9 mouse cellular contexts compared by ENCODE assay signal in genomic region chr17:47143898-47144297, GRCm38 (mm10).
A peak's percentile ranks its signal among the peaks of the same experiment; 100 is the strongest.
DNase-seq lines count a peak whose midpoint lies in the region; ATAC-seq and TF ChIP-seq lines count a peak whose summit lies in the region.
"Had no signal": no experiment of that assay in that cellular context is flagged by ENCODE, and none has a peak within 500 bp of the region (broad histone marks: within the 10 kb centered on the region; RNA-seq: fewer than 3 reads in every experiment).

No protein-coding gene starts in this region.

- WGBS in embryonic facial prominence, embryonic 12.5 days, result 81% methylated on average over 7 of the region's 7 CpGs
- WGBS in embryonic facial prominence, embryonic 10.5 days, result 85% methylated on average over 7 of the region's 7 CpGs
- WGBS in limb, embryonic 12.5 days, result 72% methylated on average over 7 of the region's 7 CpGs
- WGBS in limb, embryonic 10.5 days, result 89% methylated on average over 7 of the region's 7 CpGs
- 36% methylated on average over 7 of the region's 7 CpGs for WGBS in hindbrain, postnatal 0 days
- 39% methylated on average over 7 of the region's 7 CpGs for WGBS in neural tube, embryonic 15.5 days

- DNase-seq in embryonic facial prominence, embryonic 10.5 days (ENCODE audit: low spot score), result no peak
- DNase-seq in limb, embryonic 10.5 days (ENCODE audit: low spot score), result no peak
- no peak for DNase-seq in hindbrain, postnatal 0 days (ENCODE audit: low spot score)
- DNase-seq in c-Kit-positive CD71-positive TER-119-positive erythroid progenitor cells, embryonic 14.5 days (ENCODE audit: low spot score), result no peak
- DNase-seq: gastrocnemius, postnatal 14 days had no signal

- peaks cover 51% of the 10 kb centered on the region for H3K4me1 ChIP-seq in embryonic facial prominence, embryonic 12.5 days
- H3K4me1 ChIP-seq in embryonic facial prominence, embryonic 10.5 days, result peaks cover 62% of the 10 kb centered on the region
- H3K4me1 ChIP-seq in limb, embryonic 12.5 days (replicated peaks), result peaks cover 57% of the 10 kb centered on the region
- H3K4me1 ChIP-seq in limb, embryonic 10.5 days, result peaks cover 53% of the 10 kb centered on the region
- H3K4me1 ChIP-seq in hindbrain, postnatal 0 days (ENCODE audit: insufficient read depth, low read length), result peaks cover 20% of the 10 kb centered on the region; the same call in 1 of the 2 replicates
- peaks cover 61% of the 10 kb centered on the region for H3K4me1 ChIP-seq in neural tube, embryonic 15.5 days

- peak overlapping the region; percentile 77 for H3K4me2 ChIP-seq in embryonic facial prominence, embryonic 12.5 days (replicated peaks)
- peak overlapping the region; percentile 89 for H3K4me2 ChIP-seq in limb, embryonic 12.5 days
- peak overlapping the region; percentile 84 for H3K4me2 ChIP-seq in hindbrain, postnatal 0 days (ENCODE audit: low read depth, low read length)
- peak overlapping the region; percentile 84 for H3K4me2 ChIP-seq in neural tube, embryonic 15.5 days

- no peak for ATAC-seq in embryonic facial prominence, embryonic 12.5 days (ENCODE audit: insufficient number of reproducible peaks, insufficient read depth, low FRiP score, low TSS enrichment)
- ATAC-seq in limb, embryonic 12.5 days (ENCODE audit: insufficient number of reproducible peaks, insufficient read depth, low FRiP score, low TSS enrichment, low read depth), result no peak
- ATAC-seq in hindbrain, postnatal 0 days, result no peak
- no peak for ATAC-seq in neural tube, embryonic 15.5 days (ENCODE audit: low FRiP score)
- no peak for ATAC-seq in inflammation-experienced regulatory T-cells, adult 6 months

- no peak overlapping the region for H3K27ac ChIP-seq in embryonic facial prominence, embryonic 12.5 days
- no peak overlapping the region for H3K27ac ChIP-seq in embryonic facial prominence, embryonic 10.5 days (replicated peaks)
- H3K27ac ChIP-seq in limb, embryonic 12.5 days, result no peak overlapping the region
- no peak overlapping the region for H3K27ac ChIP-seq in limb, embryonic 10.5 days
- 0 out of 2 replicates have a peak overlapping the region, but pooled peaks have one; percentile 32 for H3K27ac ChIP-seq in hindbrain, postnatal 0 days
- H3K27ac ChIP-seq in neural tube, embryonic 15.5 days (replicated peaks), result peak overlapping the region; percentile 60

- no peak overlapping the region for H3K4me3 ChIP-seq in embryonic facial prominence, embryonic 12.5 days
- H3K4me3 ChIP-seq in embryonic facial prominence, embryonic 10.5 days, result no peak overlapping the region
- no peak overlapping the region for H3K4me3 ChIP-seq in limb, embryonic 12.5 days (replicated peaks)
- no peak overlapping the region for H3K4me3 ChIP-seq in limb, embryonic 10.5 days
- H3K4me3 ChIP-seq in hindbrain, postnatal 0 days (ENCODE audit: low read length), result peak overlapping the region; percentile 59
- H3K4me3 ChIP-seq in neural tube, embryonic 15.5 days (replicated peaks), result peak overlapping the region; percentile 57

- no peaks in the 10 kb centered on the region for H3K27me3 ChIP-seq in embryonic facial prominence, embryonic 12.5 days
- H3K27me3 ChIP-seq in embryonic facial prominence, embryonic 10.5 days (replicated peaks; ENCODE audit: low read depth, poor library complexity, severe bottlenecking), result no peaks in the 10 kb centered on the region
- no peaks in the 10 kb centered on the region for H3K27me3 ChIP-seq in limb, embryonic 12.5 days
- no peaks in the 10 kb centered on the region for H3K27me3 ChIP-seq in limb, embryonic 10.5 days (ENCODE audit: low read depth, poor library complexity, severe bottlenecking)
- no peaks in the 10 kb centered on the region for H3K27me3 ChIP-seq in hindbrain, postnatal 0 days (ENCODE audit: insufficient read depth, low read length)
- H3K27me3 ChIP-seq in neural tube, embryonic 15.5 days (replicated peaks), result no peaks in the 10 kb centered on the region

- peaks cover 6% of the 10 kb centered on the region; the same call in 1 of the 2 replicates for H3K36me3 ChIP-seq in embryonic facial prominence, embryonic 12.5 days
- peaks cover 24% of the 10 kb centered on the region for H3K36me3 ChIP-seq in embryonic facial prominence, embryonic 10.5 days (replicated peaks)
- H3K36me3 ChIP-seq in limb, embryonic 12.5 days, result peaks cover 16% of the 10 kb centered on the region; the same call in 1 of the 2 replicates
- H3K36me3 ChIP-seq in limb, embryonic 10.5 days, result peaks cover 25% of the 10 kb centered on the region
- no peaks in the 10 kb centered on the region for H3K36me3 ChIP-seq in hindbrain, postnatal 0 days (ENCODE audit: insufficient read depth, low read length)
- H3K36me3 ChIP-seq in neural tube, embryonic 15.5 days, result 0 out of 2 replicates have a peak, but pooled peaks cover under 1% of the 10 kb centered on the region

- no peak for TF ChIP-seq CTCF in hindbrain, postnatal 0 days (IDR thresholded peaks at IDR 0.05; ENCODE audit: low read depth)

- no peak overlapping the region for H3K9ac ChIP-seq in embryonic facial prominence, embryonic 12.5 days
- H3K9ac ChIP-seq in limb, embryonic 12.5 days (replicated peaks), result no peak overlapping the region
- H3K9ac ChIP-seq in hindbrain, postnatal 0 days (replicated peaks; ENCODE audit: low read length), result peak overlapping the region; percentile 37
- H3K9ac ChIP-seq in neural tube, embryonic 15.5 days (replicated peaks), result no peak overlapping the region; the same call in 1 of the 2 replicates

- H3K9me3 ChIP-seq in embryonic facial prominence, embryonic 12.5 days, result no peaks in the 10 kb centered on the region
- no peaks in the 10 kb centered on the region for H3K9me3 ChIP-seq in embryonic facial prominence, embryonic 10.5 days
- no peaks in the 10 kb centered on the region for H3K9me3 ChIP-seq in limb, embryonic 12.5 days
- H3K9me3 ChIP-seq in limb, embryonic 10.5 days (replicated peaks), result no peaks in the 10 kb centered on the region
- no peaks in the 10 kb centered on the region for H3K9me3 ChIP-seq in hindbrain, postnatal 0 days (ENCODE audit: low read length)
- no peaks in the 10 kb centered on the region for H3K9me3 ChIP-seq in neural tube, embryonic 15.5 days (replicated peaks)

Comparison
In these comparisons a context has a peak if more than half of its experiments do, and no peak if none do; other contexts are left out.
1. H3K27ac ChIP-seq: peak in hindbrain, postnatal 0 days (single experiment) and neural tube, embryonic 15.5 days (single experiment); none in embryonic facial prominence, embryonic 12.5 days (single experiment), embryonic facial prominence, embryonic 10.5 days (single experiment), limb, embryonic 12.5 days (single experiment) and limb, embryonic 10.5 days (single experiment).
2. H3K4me3 ChIP-seq: peak in hindbrain, postnatal 0 days (single experiment) and neural tube, embryonic 15.5 days (single experiment); none in embryonic facial prominence, embryonic 12.5 days (single experiment), embryonic facial prominence, embryonic 10.5 days (single experiment), limb, embryonic 12.5 days (single experiment) and limb, embryonic 10.5 days (single experiment).
3. Peak in every context shown above with its lines, with median percentiles within 50 percentile points of each other: H3K4me2 ChIP-seq.